Mouse (Mus musculus) forebrain, embryonic 11.5 days (tissue): ENCODE results near the gene Ube2c. TPM values are rescaled to one million over a fixed set of nuclear protein-coding genes. Genes with fewer than 3 reads are reported as not detected.

ENCODE experiments used
- ATAC-seq: fragments of 200-750 bp; cut with Nextera tagmentation; replicated peaks from 2 replicates; pipeline ENCODE4 v1.8.0; 2017; ENCODE audit warnings: moderate TSS enrichment; ENCODE audit not compliant: low FRiP score
- DNase-seq: peaks from one replicate; pipeline ENCODE4 v3.0.0-alpha.2; 2017; ENCODE audit warnings: low spot score
- H3K27ac ChIP-seq: fragments of 300-500 bp; sonication (generic); 2 replicates; pipeline ENCODE4 v1.5.1; 2014; ENCODE audit warnings: low read depth, low read length
- H3K27me3 ChIP-seq: fragments of 300-500 bp; sonication (generic); 2 replicates; pipeline ENCODE4 v1.6.1; 2014; ENCODE audit warnings: mild to moderate bottlenecking, low read length, mixed read lengths; ENCODE audit not compliant: control insufficient read depth, insufficient read depth
- H3K36me3 ChIP-seq: fragments of 300-500 bp; sonication (generic); 2 replicates; pipeline ENCODE4 v1.6.1; 2014; ENCODE audit warnings: mild to moderate bottlenecking, low read length, moderate library complexity, mixed read lengths; ENCODE audit not compliant: control insufficient read depth, insufficient read depth
- H3K4me1 ChIP-seq: fragments of 300-500 bp; sonication (generic); replicated peaks from 2 replicates; pipeline ENCODE4 v1.6.1; 2014; ENCODE audit warnings: low read length, mixed read lengths; ENCODE audit not compliant: control insufficient read depth, insufficient read depth
- H3K4me2 ChIP-seq: fragments of 300-500 bp; sonication (generic); 2 replicates; pipeline ENCODE4 v1.6.1; 2014; ENCODE audit warnings: low read depth, mild to moderate bottlenecking, low read length, moderate library complexity, mixed read lengths; ENCODE audit not compliant: severe bottlenecking
- H3K4me3 ChIP-seq: fragments of 300-500 bp; sonication (generic); 2 replicates; pipeline ENCODE4 v1.5.1; 2014; ENCODE audit warnings: low read depth, low read length
- H3K9ac ChIP-seq: fragments of 300-500 bp; sonication (generic); 2 replicates; pipeline ENCODE4 v1.6.1; 2014; ENCODE audit warnings: low read length
- H3K9me3 ChIP-seq: fragments of 300-500 bp; sonication (generic); 2 replicates; pipeline ENCODE4 v1.6.1; 2016; ENCODE audit warnings: low read length, mixed read lengths; ENCODE audit not compliant: control insufficient read depth
- WGBS: fragments of 180-500 bp; shearing (Covaris S2); extraction: QIAGEN DNeasy Blood & Tissue Kit; methylation state at CpG from one replicate; pipeline ENCODE4 v1.1.7; 2014; 5-methylcytosine and 5-hydroxymethylcytosine counted together
- polyA plus RNA-seq: library from polyadenylated mRNA; unstranded; fragments of >200 nt; fragmentation: Nextera tagmentation; extraction: Ambion mirVana; gene quantifications from 2 replicates; pipeline ENCODE4 v1.2.1, GENCODE M21; 2014

Gene Ube2c
- polyA plus RNA-seq, 1 experiment from 2014 or later: 686 TPM

- H3K9me3 ChIP-seq: no peaks in the 10 kb centered on the region
- DNase-seq (no peak), ATAC-seq (no peak)
- H3K27ac ChIP-seq: no peak overlapping the region
- WGBS: 57% methylated on average over 7 of the region's 7 CpGs
- 0 out of 2 replicates have a peak, but pooled peaks cover under 1% of the 10 kb centered on the region for H3K4me1 ChIP-seq
- no peak overlapping the region for H3K4me3 ChIP-seq
- no peaks in the 10 kb centered on the region for H3K36me3 ChIP-seq
- no peak overlapping the region for H3K9ac ChIP-seq
- H3K27me3 ChIP-seq: no peaks in the 10 kb centered on the region
- H3K4me2 ChIP-seq: no peak overlapping the region
These were observed 29.8 kb upstream of the Ube2c start for GRCm38 (mm10) chr2:164739876-164740275.

- Histone ChIP-seq H3K9ac (peak overlapping the region; percentile 86), H3K27me3 (no peaks in the 10 kb centered on the region), H3K4me3 (peak overlapping the region; percentile 87), H3K27ac (no peak overlapping the region), H3K36me3 (no peaks in the 10 kb centered on the region; the same call in 1 of the 2 replicates), H3K4me2 (peak overlapping the region; percentile 80), H3K9me3 (no peaks in the 10 kb centered on the region), H3K4me1 (peaks cover 11% of the 10 kb centered on the region)
- no peak for ATAC-seq
- no peak for DNase-seq
- WGBS: 74% methylated on average over 13 of the region's 13 CpGs
These were observed 24.7 kb upstream of the Ube2c start for GRCm38 (mm10) chr2:164744987-164745386.

- WGBS: under 1% methylated on average over 70 of the region's 70 CpGs
These were observed 23.7 kb upstream of the Ube2c start, which contains the start of the genes Wfdc3 and Dnttip1 for GRCm38 (mm10) chr2:164745843-164746479. Wfdc3 (minus strand) TSS chr2:164745931. Dnttip1 (plus strand) TSS chr2:164745983.

GRCm38 (mm10) chr2:164746693-164747092, 23.0 kb upstream of the Ube2c start:
- Histone ChIP-seq H3K36me3 (no peaks in the 10 kb centered on the region; the same call in 1 of the 2 replicates), H3K27ac (no peak overlapping the region), H3K9me3 (no peaks in the 10 kb centered on the region), H3K4me3 (peak overlapping the region; percentile 87), H3K27me3 (no peaks in the 10 kb centered on the region), H3K9ac (peak overlapping the region; percentile 86), H3K4me2 (peak overlapping the region; percentile 80), H3K4me1 (peaks cover 11% of the 10 kb centered on the region)
- 56% methylated on average over 8 of the region's 8 CpGs for WGBS
- ATAC-seq (no peak), DNase-seq (no peak)

More at GRCm38 (mm10) chr2:164745843-164746479, 23.7 kb upstream of the Ube2c start, which contains the start of the genes Wfdc3 and Dnttip1:
- Histone ChIP-seq H3K4me1 (peaks cover 11% of the 10 kb centered on the region), H3K9ac (peak within 1 kb of the TSS; percentile 86), H3K27ac (no peak within 1 kb of the TSS), H3K4me3 (peak within 1 kb of the TSS; percentile 87), H3K27me3 (no peaks in the 10 kb centered on the region), H3K36me3 (no peaks in the 10 kb centered on the region; the same call in 1 of the 2 replicates), H3K4me2 (peak within 1 kb of the TSS; percentile 80), H3K9me3 (no peaks in the 10 kb centered on the region)
- peak; percentile 91 for ATAC-seq
- DNase-seq: peak; percentile 96

- Histone ChIP-seq H3K9ac (no peak overlapping the region), H3K4me2 (no peak overlapping the region), H3K27ac (no peak overlapping the region), H3K9me3 (no peaks in the 10 kb centered on the region), H3K4me3 (no peak overlapping the region), H3K36me3 (no peaks in the 10 kb centered on the region; the same call in 1 of the 2 replicates), H3K4me1 (peaks cover 11% of the 10 kb centered on the region), H3K27me3 (no peaks in the 10 kb centered on the region)
- 87% methylated on average over 4 of the region's 4 CpGs for WGBS
- no peak for DNase-seq
- ATAC-seq: no peak
These were observed 21.5 kb upstream of the Ube2c start for GRCm38 (mm10) chr2:164748191-164748590.

- 93% methylated on average over 6 of the region's 6 CpGs for WGBS
- no peak overlapping the region for H3K27ac ChIP-seq
- ATAC-seq: no peak
- H3K4me3 ChIP-seq: no peak overlapping the region
- peaks cover 11% of the 10 kb centered on the region for H3K4me1 ChIP-seq
- no peaks in the 10 kb centered on the region for H3K27me3 ChIP-seq
- H3K36me3 ChIP-seq: no peaks in the 10 kb centered on the region; the same call in 1 of the 2 replicates
- no peaks in the 10 kb centered on the region for H3K9me3 ChIP-seq
- DNase-seq: no peak
- H3K4me2 ChIP-seq: no peak overlapping the region
- H3K9ac ChIP-seq: no peak overlapping the region
These were observed 20.7 kb upstream of the Ube2c start for GRCm38 (mm10) chr2:164748991-164749390.

- WGBS: 98% methylated on average over 2 of the region's 2 CpGs
- Histone ChIP-seq H3K4me1 (0 out of 2 replicates have a peak, but pooled peaks cover under 1% of the 10 kb centered on the region), H3K4me2 (no peak overlapping the region), H3K9ac (no peak overlapping the region), H3K4me3 (no peak overlapping the region), H3K36me3 (peaks cover 2% of the 10 kb centered on the region), H3K9me3 (no peaks in the 10 kb centered on the region), H3K27ac (no peak overlapping the region), H3K27me3 (no peaks in the 10 kb centered on the region)
- DNase-seq (no peak), ATAC-seq (no peak)
These were observed 17.2 kb upstream of the Ube2c start for GRCm38 (mm10) chr2:164752454-164752853.

GRCm38 (mm10) chr2:164754105-164754504, 15.6 kb upstream of the Ube2c start:
- Histone ChIP-seq H3K4me3 (no peak overlapping the region), H3K36me3 (peaks cover 2% of the 10 kb centered on the region), H3K4me1 (no peaks in the 10 kb centered on the region), H3K9ac (no peak overlapping the region), H3K27ac (no peak overlapping the region), H3K27me3 (no peaks in the 10 kb centered on the region), H3K9me3 (no peaks in the 10 kb centered on the region), H3K4me2 (no peak overlapping the region)
- no peak for ATAC-seq
- WGBS: 93% methylated on average over 11 of the region's 11 CpGs
- no peak for DNase-seq

- 89% methylated on average over 2 of the region's 2 CpGs for WGBS
- Histone ChIP-seq H3K36me3 (peaks cover 2% of the 10 kb centered on the region), H3K27me3 (no peaks in the 10 kb centered on the region), H3K4me1 (no peaks in the 10 kb centered on the region), H3K9ac (no peak overlapping the region), H3K4me3 (no peak overlapping the region), H3K4me2 (no peak overlapping the region), H3K27ac (no peak overlapping the region), H3K9me3 (no peaks in the 10 kb centered on the region)
- DNase-seq (no peak), ATAC-seq (no peak)
These were observed 14.9 kb upstream of the Ube2c start for GRCm38 (mm10) chr2:164754800-164755199.
